Mouse (Mus musculus): ENCODE measurements around the gene Retn.
A peak's percentile ranks its signal among the peaks of the same experiment; 100 is the strongest.

The Retn gene

DNA sequence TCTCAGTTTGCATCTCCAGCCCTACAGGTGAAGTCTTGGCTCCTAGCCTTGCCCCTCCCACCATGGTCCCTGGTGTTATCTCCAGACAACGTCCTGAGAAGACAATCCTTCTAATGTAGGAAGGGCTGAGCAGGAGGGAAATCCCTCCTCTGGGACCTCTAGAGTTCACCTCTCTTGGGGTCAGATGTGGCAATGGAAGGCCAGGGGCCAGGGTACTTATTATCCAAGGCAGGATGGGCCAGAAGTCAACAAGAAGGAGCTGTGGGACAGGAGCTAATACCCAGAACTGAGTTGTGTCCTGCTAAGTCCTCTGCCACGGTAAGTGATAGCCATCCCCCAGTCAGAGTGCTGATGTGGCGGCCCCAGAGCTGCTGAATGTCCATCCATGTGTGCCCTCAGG is at the start of gene Retn:
Gene Retn, plus strand, starts transcription at position 245 of the 400 bp plus-strand sequence.
- DNase-seq (ENCODE audit: low spot score) = no peak

- no peak for DNase-seq (ENCODE audit: low spot score)
These were observed 49.0 kb upstream of the Retn start for GRCm38 (mm10) chr8:3606593-3606992.

- no peak for DNase-seq (ENCODE audit: low spot score)
These were observed 47.7 kb upstream of the Retn start for GRCm38 (mm10) chr8:3607822-3608221.

GRCm38 (mm10) chr8:3609046-3609815 is 46.3 kb upstream of the Retn start:
- no peak for DNase-seq (ENCODE audit: low spot score)

DNA sequence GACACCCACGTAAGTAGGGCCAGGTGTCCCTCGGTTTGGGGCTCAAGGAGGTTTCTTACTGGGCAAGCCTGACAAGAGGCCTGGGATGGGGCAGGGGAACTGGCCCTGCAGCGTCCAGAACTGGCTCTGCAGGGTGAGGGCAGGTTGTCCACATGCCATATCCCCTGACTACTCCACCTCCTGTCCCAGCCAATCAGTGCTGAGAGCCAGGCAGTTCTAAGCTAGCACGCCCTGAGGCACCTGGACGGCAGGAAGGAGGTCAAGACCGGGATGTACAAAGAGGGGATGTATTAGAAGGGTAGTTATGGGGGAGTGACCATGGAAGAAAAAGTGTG is 45.8 kb upstream of the Retn start:
- no peak for DNase-seq (ENCODE audit: low spot score)

GRCm38 (mm10) chr8:3621199-3621970 is 34.2 kb upstream of the Retn start, which contains the start of the genes Xab2 and Pet100:
Gene Xab2 (minus strand): TSS chr8:3621316.
Gene Pet100 (plus strand): TSS chr8:3621548.
- DNase-seq (ENCODE audit: low spot score) = peak; percentile 89

DNA sequence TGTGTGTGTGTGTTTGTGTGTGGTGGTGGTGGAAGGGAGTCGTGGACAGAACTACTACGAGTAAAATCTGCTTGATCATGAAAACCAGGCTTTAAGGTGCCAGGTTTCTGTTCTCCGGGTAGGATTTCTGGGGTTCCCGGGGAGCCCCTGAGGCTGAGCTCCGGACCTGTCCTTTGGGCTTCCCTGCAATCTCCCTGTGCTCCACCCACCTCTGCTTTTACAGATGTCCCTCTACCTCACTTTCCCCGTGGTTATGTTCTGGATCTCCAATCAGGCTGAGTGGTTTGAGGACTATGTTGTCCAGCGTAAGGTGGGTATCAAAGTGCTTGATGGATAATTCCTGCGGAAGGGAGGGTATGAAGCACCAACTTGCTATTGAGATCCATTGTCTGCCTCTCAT is 33.5 kb upstream of the Retn start:
- DNase-seq (ENCODE audit: low spot score) = no peak

DNA sequence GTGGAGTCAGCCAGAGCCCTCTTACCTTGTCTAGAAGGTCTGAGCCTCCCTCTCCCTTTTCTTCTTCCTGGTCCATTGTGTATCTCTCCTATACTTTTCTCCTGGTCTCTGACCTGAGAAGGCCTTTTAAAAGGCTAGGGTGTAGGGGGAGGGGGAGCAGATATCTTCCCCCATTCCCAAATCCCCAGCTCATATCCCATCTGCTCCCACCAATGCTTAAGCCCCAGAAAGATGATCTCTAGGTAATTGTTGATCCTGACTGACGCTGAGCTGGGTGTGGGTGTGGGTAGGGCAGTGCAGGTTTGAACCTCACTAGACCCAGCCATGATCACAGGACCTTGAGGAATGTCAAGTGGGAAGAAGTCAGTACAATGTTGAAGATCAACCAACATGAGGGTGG is 30.1 kb upstream of the Retn start, which contains the start of gene Pcp2:
Gene Pcp2, minus strand, starts transcription at position 101 of the 400 bp plus-strand sequence.
- no peak for DNase-seq (ENCODE audit: low spot score)

DNA sequence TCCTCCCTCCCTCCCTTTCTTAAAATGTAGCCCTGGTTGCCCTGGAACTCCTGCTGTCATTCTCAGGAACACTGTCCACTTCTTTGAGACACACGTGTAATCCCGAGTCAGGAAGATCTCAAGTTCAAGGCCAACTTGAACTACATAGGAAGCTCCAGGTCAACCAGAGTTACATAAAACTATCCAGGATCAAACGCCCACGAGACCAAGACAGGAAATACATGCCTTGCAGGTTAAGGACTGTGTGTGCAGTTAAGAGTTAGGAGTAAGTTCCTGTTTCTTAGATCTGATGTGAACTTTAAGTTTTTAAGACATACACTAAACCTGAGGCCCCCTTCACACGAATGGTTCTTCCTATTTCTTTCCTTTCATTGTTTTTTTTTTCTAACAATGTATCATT is 28.6 kb upstream of the Retn start:
- DNase-seq (ENCODE audit: low spot score) = no peak

DNA sequence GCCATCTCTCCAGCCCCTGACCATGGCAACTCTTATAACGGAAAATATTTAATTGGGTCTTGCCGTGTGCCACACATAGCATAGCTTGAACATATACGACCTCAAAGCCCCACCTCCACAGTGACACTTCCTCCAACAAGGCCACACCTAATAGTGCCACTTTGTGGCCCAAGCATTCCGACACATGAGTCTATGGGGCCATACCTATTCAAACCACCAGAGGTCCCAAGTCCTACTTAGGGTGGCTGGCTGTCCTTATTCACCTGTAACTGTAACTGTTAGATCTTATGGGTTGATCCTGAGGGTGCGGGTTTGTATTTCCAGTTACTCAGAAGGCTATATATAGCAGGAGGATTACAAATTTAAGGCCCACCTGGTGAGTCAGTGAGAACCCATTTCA is 27.6 kb upstream of the Retn start:
- DNase-seq (ENCODE audit: low spot score) = no peak

DNA sequence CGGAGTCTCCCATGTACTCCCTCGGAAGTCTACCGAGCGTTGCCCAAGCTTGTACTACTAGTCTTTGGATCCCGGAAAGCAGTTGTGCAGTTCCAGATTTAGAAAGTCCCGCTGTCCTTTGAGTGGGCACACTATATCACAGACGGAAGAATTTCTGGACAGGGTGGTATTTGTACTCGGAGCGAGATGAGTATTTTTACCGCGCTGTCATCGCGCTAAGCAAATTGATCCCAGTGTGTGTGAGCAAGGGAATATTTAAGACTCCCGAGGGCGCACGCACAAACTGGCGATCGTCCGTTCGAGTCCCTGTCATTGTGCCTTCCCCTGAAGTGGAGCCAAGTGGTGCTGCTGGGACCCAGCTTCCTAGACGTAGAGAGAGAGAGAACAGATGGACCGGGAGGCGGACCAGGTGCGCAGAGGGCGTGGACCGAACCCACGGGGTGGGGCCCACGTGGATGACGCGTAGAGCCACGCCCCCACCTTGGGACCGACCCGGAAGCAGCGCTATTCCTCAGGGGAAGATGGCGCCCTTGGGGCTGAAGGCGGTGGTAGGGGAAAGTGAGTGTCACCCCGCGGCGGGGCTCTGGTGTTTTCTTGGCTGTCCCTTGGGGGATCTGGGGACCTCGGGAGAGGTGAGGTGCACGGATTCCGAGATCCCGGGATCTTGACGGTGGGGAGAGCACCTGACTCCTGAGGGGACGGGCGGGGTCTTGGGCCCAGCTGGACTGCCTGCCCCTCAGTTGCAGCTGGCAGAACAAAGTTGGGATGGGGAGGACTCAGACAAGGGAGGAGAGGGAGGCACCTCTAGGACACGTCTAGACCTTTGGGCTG is 24.7 kb upstream of the Retn start, which contains the start of gene Stxbp2:
Gene Stxbp2, plus strand, starts transcription at position 309 of the 831 bp plus-strand sequence.
- no peak for DNase-seq (ENCODE audit: low spot score)

DNA sequence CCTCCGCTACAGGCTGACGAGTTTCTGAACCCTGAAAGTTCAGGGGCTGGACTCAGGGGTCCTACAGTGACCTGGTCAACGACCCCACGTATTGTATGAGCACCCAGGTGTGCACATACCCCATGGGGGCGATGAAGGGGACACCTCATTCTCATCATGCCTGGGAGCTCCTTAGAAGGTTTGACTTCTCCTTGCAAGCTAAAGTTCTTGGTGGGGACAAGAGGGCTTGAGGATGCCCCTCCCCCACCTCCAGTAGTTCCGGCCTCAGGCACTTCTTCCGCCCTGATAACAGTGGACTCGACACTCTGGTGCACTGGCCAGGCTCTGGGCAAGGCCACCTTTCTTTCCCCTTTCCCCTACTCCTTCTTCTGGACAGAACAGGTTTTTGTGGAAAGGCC is 24.1 kb upstream of the Retn start:
- DNase-seq (ENCODE audit: low spot score) = no peak

GRCm38 (mm10) chr8:3645804-3646203 is 9.8 kb upstream of the Retn start:
- no peak for DNase-seq (ENCODE audit: low spot score)

DNA sequence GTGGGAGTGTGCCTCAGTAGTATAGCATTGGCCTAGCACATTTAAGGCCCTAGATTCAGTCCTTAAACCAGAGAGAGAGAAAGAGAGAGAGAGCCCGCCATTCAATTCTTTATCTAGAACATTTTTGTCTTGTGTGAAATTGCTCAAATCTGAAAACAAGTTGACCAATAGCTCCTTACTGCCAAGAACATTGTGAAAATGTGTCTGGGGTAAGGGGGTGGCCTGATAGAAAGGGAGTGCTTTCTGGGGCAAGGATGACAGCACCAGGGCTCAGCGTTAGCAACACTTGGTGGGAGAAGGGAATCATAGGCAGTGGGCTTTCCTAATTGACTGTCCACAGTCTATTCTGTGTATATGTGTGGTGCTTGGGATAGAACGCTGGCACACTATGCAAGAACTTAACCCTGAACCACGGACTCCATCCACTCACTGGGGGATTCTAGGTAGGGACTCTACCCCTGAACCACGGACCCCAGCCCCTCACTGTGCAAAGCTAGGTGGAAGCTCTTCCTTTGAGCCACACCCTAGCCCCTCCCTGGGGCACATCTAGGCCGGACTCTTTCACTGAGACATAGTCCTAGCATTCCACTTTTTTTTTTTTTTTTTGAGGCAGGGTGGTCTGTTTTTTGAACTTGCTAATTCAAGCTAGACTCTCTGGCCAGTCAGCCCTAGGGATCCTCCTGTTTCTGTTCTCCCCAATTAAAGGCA is 8.6 kb upstream of the Retn start:
- DNase-seq (ENCODE audit: low spot score) = no peak

- DNase-seq (ENCODE audit: low spot score) = no peak
These were observed 8.0 kb upstream of the Retn start for GRCm38 (mm10) chr8:3647561-3647960.

DNA sequence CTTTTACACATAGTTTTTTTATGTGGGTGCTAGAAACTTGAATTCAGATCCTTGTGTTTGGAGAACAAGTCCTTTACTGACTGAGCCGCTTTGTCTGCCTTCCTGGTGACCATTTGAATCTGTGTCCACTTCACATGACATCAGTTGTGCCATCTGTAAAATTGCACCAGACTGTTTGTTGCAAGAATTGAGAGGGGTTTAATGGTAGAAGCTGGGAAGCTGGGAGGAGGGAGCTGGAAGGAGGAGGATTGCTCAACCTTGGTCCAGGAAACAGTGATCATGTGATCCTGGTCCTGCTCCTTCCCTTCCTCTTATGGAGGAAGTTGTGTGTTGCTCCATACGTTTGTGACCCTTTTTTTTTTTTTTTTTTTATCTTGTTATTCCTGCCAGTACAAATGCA is 7.3 kb upstream of the Retn start:
- no peak for DNase-seq (ENCODE audit: low spot score)

DNA sequence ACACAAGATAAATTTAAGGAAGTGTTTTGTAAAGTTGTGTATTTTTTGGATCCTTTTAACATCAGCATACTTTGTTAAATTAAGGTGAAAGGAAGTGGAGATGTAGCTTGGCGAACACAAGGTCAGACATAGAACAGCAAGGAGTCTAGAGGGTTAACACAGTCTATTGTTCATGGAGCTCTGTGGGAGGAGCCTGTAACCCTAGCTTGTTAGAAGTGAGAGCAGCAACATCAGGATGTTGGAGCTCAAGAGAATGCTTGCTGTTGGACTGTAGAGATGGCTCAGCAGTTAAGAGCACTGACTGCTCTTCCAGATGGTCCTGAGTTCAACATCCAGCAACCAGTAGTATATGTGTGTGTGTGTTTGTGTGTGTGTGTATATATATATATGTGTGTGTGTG is 6.6 kb upstream of the Retn start:
- DNase-seq (ENCODE audit: low spot score) = no peak

DNA sequence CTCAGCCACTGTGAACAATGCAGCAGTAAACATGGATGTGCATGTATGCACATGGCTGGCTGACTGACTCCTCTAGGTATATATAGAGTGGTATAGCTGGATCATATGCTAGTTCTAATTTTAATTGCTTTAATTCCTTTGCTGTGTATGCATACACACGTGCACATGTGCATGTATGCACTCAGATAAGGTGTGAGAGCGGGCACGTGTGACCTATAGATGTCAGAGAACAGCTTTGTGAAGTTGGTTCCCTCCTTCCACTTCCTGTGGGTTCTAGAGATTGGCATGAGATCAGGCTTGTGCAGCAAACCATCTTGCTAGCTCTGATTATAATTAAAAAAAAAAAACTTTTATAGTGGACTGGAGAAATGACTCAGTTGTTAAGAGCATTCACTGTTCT is 2.7 kb upstream of the Retn start:
- DNase-seq (ENCODE audit: low spot score) = no peak

DNA sequence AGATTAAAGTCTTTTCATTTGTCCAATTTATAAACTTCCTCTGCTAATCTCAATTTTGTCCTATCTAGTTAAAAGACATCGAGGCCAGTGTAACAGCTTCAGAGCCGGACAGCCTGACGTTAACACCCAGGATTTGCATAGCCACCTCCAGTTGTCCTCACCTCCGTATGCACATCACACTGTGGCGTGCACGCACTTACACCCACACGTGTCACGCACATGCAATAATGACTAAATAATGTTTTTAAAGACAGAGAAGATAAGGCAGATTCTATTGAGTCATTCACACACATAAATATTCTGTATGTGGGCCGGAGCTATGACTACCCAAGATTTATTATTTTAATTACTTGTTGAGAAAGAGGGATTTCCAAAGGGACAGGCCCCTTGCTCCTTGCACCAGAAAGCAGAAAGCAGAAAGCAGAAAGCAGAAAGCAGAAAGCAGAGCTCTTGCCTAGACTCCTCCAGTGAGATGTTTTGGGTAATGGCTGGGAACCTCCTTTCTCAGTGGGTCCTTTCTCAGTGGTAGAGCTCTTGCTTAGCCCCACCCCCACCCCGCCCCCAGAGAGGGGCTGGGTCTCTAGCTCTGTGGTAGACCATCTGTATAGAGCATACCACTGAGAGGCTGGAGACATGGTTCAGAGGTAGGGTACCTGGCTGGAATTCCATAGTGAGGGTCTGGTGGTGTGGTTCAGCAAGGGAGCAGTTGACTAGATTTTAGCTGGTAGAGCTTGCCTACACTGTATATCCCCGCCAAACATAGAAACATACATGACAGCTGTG is 653 bp upstream of the Retn start:
- DNase-seq (ENCODE audit: low spot score) = no peak

DNA sequence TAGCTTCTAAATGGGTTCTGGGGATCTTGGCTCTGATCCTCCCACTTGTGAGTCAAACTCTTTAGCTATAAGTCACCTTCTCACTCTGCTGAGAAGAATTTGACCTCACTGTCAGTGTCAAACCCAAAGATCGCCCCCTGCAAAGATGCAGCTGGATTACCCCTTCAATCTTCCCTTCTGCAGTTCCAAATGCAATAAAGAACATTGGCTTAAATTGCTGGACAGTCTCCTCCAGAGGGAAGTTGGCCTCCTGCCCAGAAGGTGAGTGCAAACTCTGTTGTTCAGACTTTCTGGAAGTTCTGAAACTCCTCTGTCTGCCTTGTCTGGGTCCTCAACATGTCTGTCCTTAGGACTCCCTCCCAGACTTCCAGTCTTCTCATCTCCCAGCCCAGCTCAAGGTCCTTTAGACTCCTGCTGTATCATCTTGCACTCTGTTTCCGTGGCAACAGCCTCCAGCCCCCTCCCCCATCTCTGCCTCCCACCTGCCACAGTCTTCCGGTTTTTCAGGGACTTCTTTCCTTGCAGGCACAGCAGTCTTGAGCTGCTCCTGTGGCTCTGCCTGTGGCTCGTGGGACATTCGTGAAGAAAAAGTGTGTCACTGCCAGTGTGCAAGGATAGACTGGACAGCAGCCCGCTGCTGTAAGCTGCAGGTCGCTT is 1.3 kb downstream of the Retn start:
- DNase-seq (ENCODE audit: low spot score) = no peak

DNA sequence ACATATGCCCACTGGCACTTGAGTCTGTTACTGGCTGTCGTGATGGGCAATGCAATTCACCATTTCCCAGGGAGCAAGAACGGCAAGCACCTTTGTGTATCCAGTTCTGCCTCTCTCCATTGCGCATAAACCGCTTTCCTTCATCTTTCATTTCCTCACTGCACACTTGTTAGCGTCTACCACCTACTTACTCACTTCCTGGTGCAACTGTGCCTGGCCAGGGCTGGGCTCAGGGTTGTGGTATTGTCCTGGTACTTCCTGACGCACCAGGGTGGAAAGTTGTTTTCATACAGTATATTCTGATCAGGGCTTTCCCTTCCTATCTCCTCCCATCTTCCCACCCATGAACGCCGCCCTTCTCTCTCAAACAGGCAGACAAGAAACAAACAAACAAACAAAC is 5.3 kb downstream of the Retn start:
- no peak for DNase-seq (ENCODE audit: low spot score)

Measured in ovary, postnatal 10 days (tissue).